Mouse (Mus musculus): ENCODE data around the gene Fbxw5. TPM values are rescaled to one million over a fixed set of nuclear protein-coding genes. Genes with fewer than 3 reads are reported as not detected.
A peak's percentile ranks its signal among the peaks of the same experiment; 100 is the strongest.

The Fbxw5 gene
- total and polyA plus RNA-seq, 2 experiments: 18.6 to 18.8 TPM

DNA sequence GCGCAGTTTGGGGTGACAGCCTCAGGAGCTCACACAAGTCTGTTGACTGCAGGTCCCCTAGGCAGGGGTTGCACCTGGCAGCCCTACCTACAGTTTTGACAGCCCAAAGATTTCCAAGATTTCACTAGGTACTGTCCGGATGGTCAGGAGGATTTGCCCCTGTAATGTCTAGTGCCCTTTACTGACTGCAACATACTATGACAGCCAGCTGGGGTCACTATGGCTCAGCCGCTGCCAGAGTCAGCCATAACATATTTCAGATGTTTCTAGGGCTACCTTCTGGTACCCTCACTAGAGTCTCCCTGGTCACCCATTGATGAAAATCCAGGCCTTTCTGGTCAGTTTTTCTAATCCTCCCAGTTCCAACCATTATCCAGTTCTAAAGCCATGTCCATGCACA is 9.4 kb downstream of the Fbxw5 start:
- Histone ChIP-seq H3K4me1 (ENCODE audit: control insufficient read depth, insufficient read depth, low read length) (no peaks in the 10 kb centered on the region), H3K27ac (replicated peaks; ENCODE audit: insufficient read depth, low read depth, low read length) (no peak overlapping the region), H3K36me3 (ENCODE audit: control insufficient read depth, insufficient read depth, low read length) (no peaks in the 10 kb centered on the region), H3K27me3 (ENCODE audit: control insufficient read depth, insufficient read depth, low read length) (no peaks in the 10 kb centered on the region), H3K79me2 (ENCODE audit: control insufficient read depth, insufficient read depth, low read length) (no peaks in the 10 kb centered on the region), H3K4me3 (ENCODE audit: insufficient read depth, low read depth, low read length) (no peak overlapping the region), H3K9ac (ENCODE audit: low read depth, low read length) (no peak overlapping the region)
- TF ChIP-seq CTCF (IDR thresholded peaks at IDR 0.05; ENCODE audit: low read depth, low read length) (peak; percentile 50), POLR2A (IDR thresholded peaks at IDR 0.05; ENCODE audit: extremely low read depth, insufficient read depth, low read length) (no peak)
- no peak for DNase-seq (ENCODE audit: extremely low read depth, low read depth, low spot score)
- WGBS: 78% methylated on average over 3 of the region's 3 CpGs

DNA sequence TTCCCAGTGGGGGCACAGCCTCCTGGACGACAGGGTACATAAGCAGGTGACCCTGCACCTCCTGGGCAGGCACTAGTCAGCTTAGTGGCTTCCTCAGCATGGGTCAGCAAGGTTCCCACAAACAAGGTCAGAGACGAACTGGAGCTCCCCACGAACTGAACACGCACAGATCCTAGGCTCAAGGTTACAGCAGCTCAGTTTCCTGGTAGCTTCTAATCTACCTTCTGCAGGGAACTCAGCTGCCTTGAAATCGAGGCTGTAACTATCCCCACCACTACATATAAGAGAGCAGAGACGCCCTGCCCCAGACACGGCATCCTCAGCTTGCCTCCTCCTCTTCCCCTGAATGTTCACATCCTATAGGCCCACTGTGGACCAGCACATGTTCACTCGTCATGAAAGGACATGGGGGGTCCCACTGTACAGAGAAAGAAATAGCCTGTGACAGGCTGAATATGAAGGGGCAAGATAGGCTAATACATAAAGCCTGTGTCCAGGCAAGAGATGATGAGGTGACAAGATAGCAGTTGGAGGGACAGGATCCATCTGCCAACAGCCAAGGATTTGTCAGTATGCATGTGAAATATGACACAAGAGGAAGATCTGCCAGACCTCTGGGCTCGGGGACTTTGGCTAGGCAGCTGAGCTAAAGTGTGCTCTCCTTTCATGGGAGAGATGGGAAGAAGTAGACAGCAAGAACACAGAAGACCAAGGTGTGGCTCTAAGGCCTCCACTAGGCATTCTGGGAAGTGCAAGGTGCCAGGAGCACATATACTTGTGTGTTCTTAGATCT is 26.2 kb downstream of the Fbxw5 start:
- 89% methylated on average over 9 of the region's 9 CpGs for WGBS
- H3K79me2 ChIP-seq (ENCODE audit: control insufficient read depth, insufficient read depth, low read length): no peaks in the 10 kb centered on the region
- no peak for DNase-seq (ENCODE audit: extremely low read depth, low read depth, low spot score)
- no peak overlapping the region for H3K9ac ChIP-seq (ENCODE audit: low read depth, low read length)
- no peaks in the 10 kb centered on the region for H3K27me3 ChIP-seq (ENCODE audit: control insufficient read depth, insufficient read depth, low read length)
- TF ChIP-seq CTCF (IDR thresholded peaks at IDR 0.05; ENCODE audit: low read depth, low read length) (no peak), POLR2A (IDR thresholded peaks at IDR 0.05; ENCODE audit: extremely low read depth, insufficient read depth, low read length) (no peak)
- no peak overlapping the region for H3K27ac ChIP-seq (replicated peaks; ENCODE audit: insufficient read depth, low read depth, low read length)
- no peaks in the 10 kb centered on the region for H3K4me1 ChIP-seq (ENCODE audit: control insufficient read depth, insufficient read depth, low read length)
- peaks cover 62% of the 10 kb centered on the region for H3K36me3 ChIP-seq (ENCODE audit: control insufficient read depth, insufficient read depth, low read length)
- no peak overlapping the region for H3K4me3 ChIP-seq (ENCODE audit: insufficient read depth, low read depth, low read length)

DNA sequence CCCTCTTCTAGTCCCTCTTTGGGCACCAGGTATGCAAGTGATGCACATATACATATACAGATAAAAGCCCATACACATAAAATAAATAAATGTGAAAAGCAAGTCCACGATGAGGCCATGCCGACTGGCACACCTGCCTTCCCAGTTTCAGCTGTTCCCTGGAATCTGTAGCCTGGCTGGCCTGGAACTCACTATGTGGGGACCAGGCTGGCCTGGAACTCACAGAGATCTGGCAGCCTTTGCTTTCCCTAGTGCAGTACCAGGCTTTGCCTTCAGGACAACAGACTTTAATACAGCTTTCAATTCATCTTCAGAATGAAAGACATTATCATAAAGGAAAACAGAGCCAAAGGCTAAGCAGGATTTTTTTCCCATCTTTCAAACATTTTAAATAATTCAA is 33.2 kb downstream of the Fbxw5 start:
- Histone ChIP-seq H3K9ac (ENCODE audit: low read depth, low read length) (no peak overlapping the region), H3K27ac (replicated peaks; ENCODE audit: insufficient read depth, low read depth, low read length) (peak overlapping the region; percentile 39; the same call in 1 of the 2 replicates)

DNA sequence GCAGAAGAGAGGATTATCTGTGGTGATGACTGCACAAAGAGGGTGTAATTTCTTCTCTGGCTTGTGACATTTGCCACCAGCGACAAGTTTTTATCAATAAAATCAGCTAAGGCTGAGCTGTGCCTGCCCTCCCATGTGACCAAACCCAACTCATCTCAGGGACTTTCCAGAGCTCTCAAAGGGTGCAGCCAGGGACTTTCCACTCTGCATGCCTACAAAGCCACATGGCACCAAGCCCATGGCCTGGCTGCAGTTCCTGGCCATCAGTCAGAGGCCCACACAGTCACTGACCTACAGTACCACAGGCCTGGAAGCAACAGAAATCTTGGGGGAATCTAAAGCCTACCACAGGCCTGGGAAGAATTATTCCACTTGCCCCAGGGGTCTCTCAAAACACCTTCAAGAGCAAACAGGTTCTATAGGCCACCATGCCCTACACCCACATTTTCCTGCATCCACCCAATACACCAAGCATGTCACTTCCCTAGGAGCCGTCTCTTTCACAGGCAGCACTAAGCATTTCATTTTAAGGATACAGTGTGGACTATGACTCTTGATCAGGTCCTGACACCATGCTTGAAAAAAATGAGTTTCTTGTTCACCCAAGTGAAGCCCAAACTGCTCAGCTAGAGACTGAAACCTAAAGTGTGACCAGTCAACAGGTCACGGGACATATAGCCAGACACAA is 33.8 kb downstream of the Fbxw5 start:
- peak overlapping the region; percentile 42 for H3K27ac ChIP-seq (replicated peaks; ENCODE audit: insufficient read depth, low read depth, low read length)
- H3K27me3 ChIP-seq (ENCODE audit: control insufficient read depth, insufficient read depth, low read length): no peaks in the 10 kb centered on the region
- H3K79me2 ChIP-seq (ENCODE audit: control insufficient read depth, insufficient read depth, low read length): no peaks in the 10 kb centered on the region
- peak; percentile 92 for DNase-seq (ENCODE audit: extremely low read depth, low read depth, low spot score)
- 41% methylated on average over 3 of the region's 3 CpGs for WGBS
- peaks cover 8% of the 10 kb centered on the region for H3K4me1 ChIP-seq (ENCODE audit: control insufficient read depth, insufficient read depth, low read length)
- H3K9ac ChIP-seq (ENCODE audit: low read depth, low read length): no peak overlapping the region
- TF ChIP-seq CTCF (IDR thresholded peaks at IDR 0.05; ENCODE audit: low read depth, low read length) (no peak), POLR2A (IDR thresholded peaks at IDR 0.05; ENCODE audit: extremely low read depth, insufficient read depth, low read length) (no peak)
- peaks cover 24% of the 10 kb centered on the region for H3K36me3 ChIP-seq (ENCODE audit: control insufficient read depth, insufficient read depth, low read length)
- H3K4me3 ChIP-seq (ENCODE audit: insufficient read depth, low read depth, low read length): no peak overlapping the region

More for the DNA sequence above, 33.2 kb downstream of the Fbxw5 start:
- Histone ChIP-seq H3K36me3 (ENCODE audit: control insufficient read depth, insufficient read depth, low read length) (peaks cover 30% of the 10 kb centered on the region), H3K27me3 (ENCODE audit: control insufficient read depth, insufficient read depth, low read length) (no peaks in the 10 kb centered on the region), H3K4me1 (ENCODE audit: control insufficient read depth, insufficient read depth, low read length) (peaks cover 8% of the 10 kb centered on the region), H3K79me2 (ENCODE audit: control insufficient read depth, insufficient read depth, low read length) (no peaks in the 10 kb centered on the region), H3K4me3 (ENCODE audit: insufficient read depth, low read depth, low read length) (no peak overlapping the region)
- 70% methylated on average over 2 of the region's 2 CpGs for WGBS
- no peak for DNase-seq (ENCODE audit: extremely low read depth, low read depth, low spot score)
- TF ChIP-seq CTCF (IDR thresholded peaks at IDR 0.05; ENCODE audit: low read depth, low read length): no peak
- TF ChIP-seq POLR2A (IDR thresholded peaks at IDR 0.05; ENCODE audit: extremely low read depth, insufficient read depth, low read length): no peak

DNA sequence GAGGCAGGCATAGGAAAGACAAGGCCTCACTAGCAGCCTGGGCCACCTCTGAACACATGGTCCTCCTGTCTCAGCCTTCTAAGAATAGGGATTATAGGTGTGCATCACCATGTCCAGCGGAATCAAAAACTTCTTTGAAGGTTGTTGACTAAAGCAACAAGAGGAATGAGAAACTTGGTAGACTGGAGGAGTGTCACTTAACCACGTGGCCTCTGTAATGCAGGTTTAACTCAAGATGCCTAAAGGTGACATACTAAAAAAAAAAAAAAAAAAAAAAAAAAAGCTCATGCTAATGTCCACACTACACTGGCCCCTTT is 34.3 kb downstream of the Fbxw5 start:
- Histone ChIP-seq H3K9ac (ENCODE audit: low read depth, low read length) (no peak overlapping the region), H3K4me1 (ENCODE audit: control insufficient read depth, insufficient read depth, low read length) (peaks cover 8% of the 10 kb centered on the region), H3K27ac (replicated peaks; ENCODE audit: insufficient read depth, low read depth, low read length) (peak overlapping the region; percentile 42), H3K27me3 (ENCODE audit: control insufficient read depth, insufficient read depth, low read length) (no peaks in the 10 kb centered on the region), H3K4me3 (ENCODE audit: insufficient read depth, low read depth, low read length) (no peak overlapping the region), H3K36me3 (ENCODE audit: control insufficient read depth, insufficient read depth, low read length) (peaks cover 23% of the 10 kb centered on the region), H3K79me2 (ENCODE audit: control insufficient read depth, insufficient read depth, low read length) (no peaks in the 10 kb centered on the region)
- TF ChIP-seq POLR2A (IDR thresholded peaks at IDR 0.05; ENCODE audit: extremely low read depth, insufficient read depth, low read length): no peak
- no peak for TF ChIP-seq CTCF (IDR thresholded peaks at IDR 0.05; ENCODE audit: low read depth, low read length)
- DNase-seq (ENCODE audit: extremely low read depth, low read depth, low spot score): no peak
- WGBS: 88% methylated on average over 2 of the region's 2 CpGs

DNA sequence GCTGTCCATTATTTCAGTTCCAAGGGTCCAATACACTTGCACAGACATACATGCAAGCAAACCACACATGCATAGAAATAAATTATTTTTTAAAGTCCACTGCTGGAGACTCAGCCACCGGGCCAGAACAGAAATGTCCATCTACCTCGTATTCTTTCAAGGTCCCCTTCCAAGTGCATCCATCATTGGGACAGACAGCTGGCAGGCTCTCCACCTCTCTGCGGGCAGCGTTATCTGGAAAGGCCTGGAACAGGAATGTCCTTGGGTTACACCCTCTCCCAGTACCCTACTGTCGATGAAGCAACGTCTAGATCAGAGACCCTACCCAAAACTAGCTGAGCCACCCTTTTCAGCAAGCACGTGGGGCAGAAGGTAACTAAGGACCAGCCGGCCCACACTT is 36.0 kb downstream of the Fbxw5 start:
- WGBS: 81% methylated on average over 8 of the region's 8 CpGs
- Histone ChIP-seq H3K27me3 (ENCODE audit: control insufficient read depth, insufficient read depth, low read length) (no peaks in the 10 kb centered on the region), H3K36me3 (ENCODE audit: control insufficient read depth, insufficient read depth, low read length) (peaks cover 16% of the 10 kb centered on the region), H3K4me3 (ENCODE audit: insufficient read depth, low read depth, low read length) (no peak overlapping the region), H3K9ac (ENCODE audit: low read depth, low read length) (no peak overlapping the region), H3K79me2 (ENCODE audit: control insufficient read depth, insufficient read depth, low read length) (no peaks in the 10 kb centered on the region), H3K4me1 (ENCODE audit: control insufficient read depth, insufficient read depth, low read length) (peaks cover 8% of the 10 kb centered on the region), H3K27ac (replicated peaks; ENCODE audit: insufficient read depth, low read depth, low read length) (no peak overlapping the region)
- no peak for TF ChIP-seq POLR2A (IDR thresholded peaks at IDR 0.05; ENCODE audit: extremely low read depth, insufficient read depth, low read length)
- no peak for TF ChIP-seq CTCF (IDR thresholded peaks at IDR 0.05; ENCODE audit: low read depth, low read length)
- DNase-seq (ENCODE audit: extremely low read depth, low read depth, low spot score): no peak

All from liver, adult 2 months (tissue).